Mouse (Mus musculus) B cell, adult 2 months (primary cell): ENCODE measurements around the gene Olfr101.

Experiments
- DNase-seq, 2 experiments: peaks; one replicate each; pipeline ENCODE4 v3.0.0; 2022

The Olfr101 gene

GRCm38 (mm10) chr17:37304213-37304612 lies at the start of gene Olfr101:
Gene Olfr101, minus strand, starts transcription at chr17:37304313.
- no peak for DNase-seq

DNA sequence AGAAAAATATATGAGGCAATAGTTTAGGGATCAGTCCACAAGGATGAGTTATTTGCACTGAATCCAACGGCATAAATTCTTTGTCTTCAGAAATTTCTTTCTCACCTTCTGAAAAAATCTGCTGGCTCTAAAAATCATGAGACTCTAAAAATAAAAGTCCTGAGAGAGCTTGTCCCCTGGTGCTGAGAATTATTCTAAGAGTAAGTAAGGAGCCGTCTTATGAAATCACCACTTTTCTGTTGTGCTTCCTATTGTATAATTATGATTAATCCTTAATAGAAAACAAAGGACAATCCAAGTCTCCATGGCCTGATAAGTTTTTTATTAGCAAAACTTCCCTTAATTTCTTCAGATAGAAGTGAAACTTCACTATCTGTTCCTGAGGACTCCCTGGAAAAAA lies 35.5 kb upstream of the Olfr101 start, which contains the start of gene Olfr103:
TSS of gene Olfr103 (minus strand) at position 101 of the 400 bp plus-strand sequence.
- DNase-seq = no peak

DNA sequence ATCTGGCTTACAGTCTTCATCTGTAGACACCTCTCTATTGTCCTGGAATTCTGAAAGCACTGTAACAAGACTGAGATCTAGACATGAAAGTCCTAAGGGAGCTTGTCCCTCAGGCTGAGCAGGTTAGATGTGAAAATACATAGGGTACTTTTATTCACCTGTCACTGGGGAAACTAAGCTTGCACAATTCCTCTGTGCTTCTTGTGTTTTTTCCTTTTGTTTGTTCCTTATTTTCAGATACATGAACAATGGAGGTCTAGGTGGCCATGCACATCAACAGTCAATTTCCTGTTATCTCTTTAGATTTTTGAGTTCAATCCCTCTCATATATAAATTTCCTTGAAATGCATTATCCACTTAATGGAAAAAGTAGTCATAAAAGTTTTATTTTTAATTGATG lies 12.8 kb upstream of the Olfr101 start, which contains the start of gene Olfr102:
TSS of gene Olfr102 (minus strand) at position 101 of the 400 bp plus-strand sequence.
- DNase-seq = no peak

DNA sequence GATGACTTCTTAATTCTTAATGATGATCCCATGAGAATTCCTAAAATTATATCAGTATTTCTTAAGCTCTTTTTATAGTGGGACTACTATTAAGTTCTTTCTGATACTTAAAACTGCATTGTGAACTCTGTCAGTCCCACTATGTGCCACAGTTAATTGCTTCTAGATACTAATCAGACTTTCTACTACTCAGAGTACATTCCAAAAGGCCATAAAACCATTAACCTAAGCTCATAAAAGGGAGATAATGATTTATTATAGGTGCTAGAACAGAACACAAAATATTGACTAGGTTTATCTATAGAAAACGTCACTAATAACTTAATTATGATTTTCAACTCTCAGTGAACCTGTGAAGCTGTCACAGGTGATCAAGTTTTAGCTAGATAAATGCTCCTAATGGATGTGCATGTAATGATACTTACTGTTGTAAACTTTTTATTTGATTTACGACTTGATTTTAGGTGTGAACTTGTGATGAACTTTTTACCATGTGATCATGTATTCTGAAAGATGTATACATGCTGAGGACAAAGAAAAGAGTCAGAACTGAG lies 6.1 kb upstream of the Olfr101 start:
- DNase-seq = no peak

DNA sequence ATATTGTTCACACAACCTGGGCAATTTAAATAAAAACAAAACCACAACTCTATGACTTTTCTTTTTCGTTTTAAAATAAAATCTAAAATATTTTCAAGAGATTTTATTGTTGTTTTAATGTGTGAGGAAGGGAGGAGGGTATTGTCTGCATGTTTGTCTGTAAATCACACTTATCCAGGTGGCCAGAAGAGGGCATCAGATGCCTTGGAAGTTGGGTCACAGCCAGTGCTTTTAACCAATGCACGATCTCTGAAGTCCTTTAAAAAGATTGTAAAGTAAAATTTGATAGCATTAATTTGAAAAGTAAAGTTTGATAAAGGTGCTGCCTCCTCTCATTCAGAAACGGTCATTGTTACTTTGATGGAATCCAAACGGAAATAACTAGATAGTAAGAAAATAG lies 4.4 kb upstream of the Olfr101 start:
- no peak for DNase-seq

GRCm38 (mm10) chr17:37283360-37283759 lies 20.8 kb downstream of the Olfr101 start, which contains the start of gene Olfr99:
Gene Olfr99, minus strand, starts transcription at chr17:37283460.
- DNase-seq = no peak

- no peak for DNase-seq
Observed at GRCm38 (mm10) chr17:37280331-37280730, 23.8 kb downstream of the Olfr101 start.

GRCm38 (mm10) chr17:37276573-37276972 lies 27.5 kb downstream of the Olfr101 start:
- DNase-seq = no peak

GRCm38 (mm10) chr17:37275626-37276248 lies 28.4 kb downstream of the Olfr101 start:
- DNase-seq = no peak

- DNase-seq = peak; percentile 80 to 81
Observed at GRCm38 (mm10) chr17:37270702-37271092, 33.4 kb downstream of the Olfr101 start.

DNA sequence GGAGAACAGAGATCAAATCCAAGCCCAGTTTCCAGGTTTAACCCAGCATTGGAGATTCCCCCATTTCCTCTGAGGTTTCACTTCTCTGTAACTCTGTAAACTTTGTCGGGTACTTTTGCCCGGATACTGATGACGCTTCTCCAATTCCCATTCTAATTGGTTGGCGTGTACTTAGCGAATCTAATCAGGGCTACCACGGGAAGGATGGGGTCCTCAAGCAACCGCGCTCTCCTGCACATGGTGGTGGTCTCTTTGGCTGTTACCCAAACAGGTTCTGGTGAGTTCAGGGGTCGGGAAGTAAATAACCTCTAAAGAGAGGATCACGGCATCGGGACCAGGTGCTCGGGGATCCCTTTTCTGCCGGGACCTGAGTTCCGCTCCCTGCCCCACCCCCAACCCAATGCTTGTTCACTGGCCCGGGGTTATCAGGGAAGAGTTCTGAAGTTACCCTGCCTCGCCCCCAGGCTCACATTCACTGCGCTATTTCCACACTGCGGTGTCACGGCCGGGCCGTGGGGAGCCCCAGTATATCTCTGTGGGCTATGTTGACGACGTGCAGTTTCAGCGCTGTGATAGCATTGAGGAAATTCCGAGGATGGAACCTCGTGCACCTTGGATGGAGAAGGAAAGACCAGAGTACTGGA lies 33.9 kb downstream of the Olfr101 start, which contains the start of gene H2-M3:
TSS of gene H2-M3 (plus strand) at position 163 of the 644 bp plus-strand sequence.
- peak; percentile 95 to 96 for DNase-seq

DNA sequence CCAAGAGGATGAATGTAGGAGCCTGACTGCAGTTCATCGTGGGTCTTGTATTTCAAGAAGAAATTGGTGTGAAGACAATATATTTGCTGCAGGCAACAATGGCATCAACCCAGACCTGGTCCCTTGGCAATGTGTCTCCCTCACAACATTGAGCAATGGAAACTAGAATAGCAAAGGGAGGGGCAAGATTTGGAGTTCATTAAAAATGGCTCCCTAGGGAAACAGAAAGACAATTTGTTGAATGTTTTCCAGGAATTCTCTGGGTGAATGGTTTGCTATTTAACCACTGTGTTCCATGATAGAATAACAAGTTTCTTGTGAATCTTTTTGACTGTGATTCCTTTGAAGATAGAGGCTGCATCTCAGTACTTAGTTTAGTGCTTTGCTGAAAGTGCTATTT lies 40.5 kb downstream of the Olfr101 start, which contains the start of gene Olfr98:
TSS of gene Olfr98 (minus strand) at position 124 of the 400 bp plus-strand sequence.
- DNase-seq = no peak

GRCm38 (mm10) chr17:37250544-37250943 lies 53.6 kb downstream of the Olfr101 start:
- peak; percentile 69 to 71 for DNase-seq

- no peak for DNase-seq
Observed at GRCm38 (mm10) chr17:37249460-37249859, 54.7 kb downstream of the Olfr101 start.
